ENCODE assay signal across 13 mouse cellular contexts in the genomic region with DNA sequence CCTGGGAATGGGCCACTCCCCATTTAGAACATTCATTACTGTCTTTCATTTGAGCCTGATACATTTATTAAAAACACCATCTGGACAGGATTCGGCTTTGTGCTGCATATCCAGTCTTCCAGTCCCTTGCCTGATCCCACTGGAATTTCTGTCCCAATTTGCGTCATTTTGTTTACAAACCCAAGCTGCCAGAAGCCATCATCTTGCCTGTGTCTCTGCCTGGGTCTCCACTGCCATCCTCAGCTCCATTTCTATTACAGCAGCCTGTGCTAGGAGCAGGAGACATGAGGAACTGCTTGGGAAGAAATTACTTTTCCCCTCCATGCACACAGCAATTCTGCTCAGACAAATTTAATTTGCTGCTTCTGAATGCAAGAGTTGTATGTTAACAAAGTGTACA.
DNase-seq lines count a peak whose midpoint lies in the region; ATAC-seq lines count a peak whose summit lies in the region.
"Had no signal": no experiment of that assay in that cellular context is flagged by ENCODE, and none has a peak within 500 bp of the region (broad histone marks: within the 10 kb centered on the region; RNA-seq: fewer than 3 reads in every experiment).

No protein-coding gene starts in this region.

- WGBS in hindbrain, embryonic 12.5 days: 73% methylated on average over 2 of the region's 2 CpGs
- WGBS in hindbrain, embryonic 11.5 days: 75% methylated on average over 2 of the region's 2 CpGs

- H3K4me2 ChIP-seq in hindbrain, embryonic 12.5 days (replicated peaks): no peak overlapping the region
- H3K4me2 ChIP-seq in hindbrain, embryonic 11.5 days (replicated peaks; ENCODE audit: low read depth, low read length): no peak overlapping the region
- H3K4me2 ChIP-seq: kidney, embryonic 15.5 days; neural tube, embryonic 12.5 days had no signal

- peak; percentile 12 for DNase-seq in cerebellum, adult 9-11 months
- DNase-seq in cerebellum, postnatal 36 days: no peak
- no peak for DNase-seq in hindbrain, embryonic 11.5 days (ENCODE audit: low spot score)
- peak; percentile 62 for DNase-seq in lung, postnatal 10 days
- DNase-seq in lung, postnatal 25 days (ENCODE audit: low spot score): no peak
- peak; percentile 15 for DNase-seq in lung, postnatal 36 days
- DNase-seq: right cerebral cortex, postnatal 14 days; thymus, postnatal 4 days had no signal

- H3K9me3 ChIP-seq in hindbrain, embryonic 12.5 days (replicated peaks): no peaks in the 10 kb centered on the region
- H3K9me3 ChIP-seq in hindbrain, embryonic 11.5 days (ENCODE audit: control insufficient read depth, low read length): no peaks in the 10 kb centered on the region
- H3K9me3 ChIP-seq: kidney, embryonic 15.5 days; megakaryocyte, embryonic 14.5 days; neural tube, embryonic 12.5 days had no signal

- no peak for ATAC-seq in hindbrain, embryonic 12.5 days (ENCODE audit: low FRiP score)
- ATAC-seq in hindbrain, embryonic 11.5 days (ENCODE audit: low FRiP score): no peak
- ATAC-seq in frontal cortex, adult (ENCODE audit: low TSS enrichment): no peak

- H3K36me3 ChIP-seq in hindbrain, embryonic 12.5 days: peaks cover 5% of the 10 kb centered on the region; the same call in 1 of the 2 replicates
- no peaks in the 10 kb centered on the region for H3K36me3 ChIP-seq in hindbrain, embryonic 11.5 days (ENCODE audit: control insufficient read depth, insufficient read depth, low read length)
- H3K36me3 ChIP-seq: kidney, embryonic 15.5 days had no signal

- peaks cover 13% of the 10 kb centered on the region for H3K4me1 ChIP-seq in hindbrain, embryonic 12.5 days
- peaks cover 2% of the 10 kb centered on the region for H3K4me1 ChIP-seq in hindbrain, embryonic 11.5 days (replicated peaks; ENCODE audit: control insufficient read depth, insufficient read depth, low read length)

- no peak overlapping the region for H3K9ac ChIP-seq in hindbrain, embryonic 12.5 days
- no peak overlapping the region for H3K9ac ChIP-seq in hindbrain, embryonic 11.5 days (ENCODE audit: low read depth, low read length)
- H3K9ac ChIP-seq: kidney, embryonic 15.5 days; neural tube, embryonic 12.5 days had no signal

- peak overlapping the region; percentile 44 for H3K27ac ChIP-seq in hindbrain, embryonic 12.5 days
- H3K27ac ChIP-seq in hindbrain, embryonic 11.5 days (ENCODE audit: low read depth, low read length): no peak overlapping the region
- H3K27ac ChIP-seq: kidney, embryonic 15.5 days; neural tube, embryonic 12.5 days had no signal

- H3K27me3 ChIP-seq in hindbrain, embryonic 12.5 days: no peaks in the 10 kb centered on the region
- no peaks in the 10 kb centered on the region for H3K27me3 ChIP-seq in hindbrain, embryonic 11.5 days (ENCODE audit: control insufficient read depth, insufficient read depth, low read length)
- H3K27me3 ChIP-seq: kidney, embryonic 15.5 days; megakaryocyte, embryonic 14.5 days; neural tube, embryonic 12.5 days had no signal

- no peak overlapping the region for H3K4me3 ChIP-seq in hindbrain, embryonic 12.5 days
- no peak overlapping the region for H3K4me3 ChIP-seq in hindbrain, embryonic 11.5 days (ENCODE audit: low read depth, low read length)
- H3K4me3 ChIP-seq: kidney, embryonic 15.5 days; megakaryocyte, embryonic 14.5 days; neural tube, embryonic 12.5 days had no signal

Comparison
In these comparisons a context has a peak if more than half of its experiments do, and no peak if none do; other contexts are left out.
1. DNase-seq: peak in cerebellum, adult 9-11 months (single experiment), lung, postnatal 10 days (single experiment) and lung, postnatal 36 days (single experiment); none in cerebellum, postnatal 36 days (0 of 2), hindbrain, embryonic 11.5 days (single experiment) and lung, postnatal 25 days (single experiment).